Mouse (Mus musculus): Measurements from ENCODE around the gene Chsy1. TPM values are rescaled to one million over a fixed set of nuclear protein-coding genes. Genes with fewer than 3 reads are reported as not detected.
A peak's percentile ranks its signal among the peaks of the same experiment; 100 is the strongest.

Gene Chsy1
- total RNA-seq, 2 experiments from 2014 or later: 47.6 to 79.4 TPM

DNA sequence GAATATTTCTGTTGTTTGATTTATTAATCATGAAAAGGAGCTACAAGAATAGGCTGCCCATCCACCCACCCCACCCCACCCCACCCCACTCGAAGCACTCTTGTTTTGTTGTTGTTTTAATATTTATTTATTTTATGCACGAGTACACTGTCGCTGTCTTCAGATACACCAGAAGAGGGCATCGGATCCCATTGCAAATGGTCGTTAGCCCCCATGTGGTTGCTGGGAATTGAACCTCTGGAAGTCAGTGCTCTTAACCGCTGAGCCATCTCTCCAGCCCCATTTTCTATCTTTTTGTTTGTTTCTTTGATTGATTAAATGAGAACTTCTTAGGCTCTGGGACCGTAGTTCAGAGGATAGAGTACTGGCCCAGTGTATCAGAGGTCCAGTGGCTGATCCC, 1.4 kb upstream of the Chsy1 start:
- no peak for ATAC-seq (replicated peaks; ENCODE audit: poor library complexity, severe bottlenecking)

DNA sequence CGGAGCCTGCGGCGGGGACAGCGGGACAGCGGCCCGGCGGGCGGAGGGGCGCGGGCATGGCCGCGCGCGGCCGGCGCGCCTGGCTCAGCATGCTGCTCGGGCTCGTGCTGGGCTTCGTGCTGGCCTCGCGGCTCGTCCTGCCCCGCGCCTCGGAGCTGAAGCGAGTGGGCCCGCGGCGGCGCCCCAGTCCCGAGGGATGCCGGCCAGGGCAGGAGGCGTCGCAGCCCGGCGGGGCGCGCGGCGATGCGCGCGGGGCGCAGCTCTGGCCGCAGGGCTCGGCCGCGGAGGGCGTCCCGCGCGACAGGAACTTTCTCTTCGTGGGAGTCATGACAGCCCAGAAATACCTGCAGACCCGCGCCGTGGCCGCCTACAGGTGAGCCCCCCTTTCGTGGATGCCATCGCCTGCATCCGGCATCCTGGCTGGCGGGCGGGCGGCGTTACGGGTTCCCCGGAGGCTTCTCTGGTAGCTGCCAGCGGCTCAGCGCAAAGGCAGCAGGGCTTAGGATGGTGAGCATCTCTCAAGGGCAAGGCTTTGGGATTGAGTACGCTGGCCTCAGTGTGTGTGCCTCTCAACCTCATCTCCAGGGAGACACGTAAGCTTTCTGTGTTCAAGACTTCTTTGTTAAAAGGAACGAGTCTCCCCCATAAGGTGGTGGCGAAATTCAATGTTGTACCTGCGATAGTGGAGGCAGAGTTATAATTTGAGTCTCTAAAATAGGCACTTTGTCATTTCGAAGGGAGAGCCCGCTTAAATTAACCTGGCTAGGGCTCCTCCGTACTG, 730 bp downstream of the Chsy1 start:
- ATAC-seq (replicated peaks; ENCODE audit: poor library complexity, severe bottlenecking): no peak

DNA sequence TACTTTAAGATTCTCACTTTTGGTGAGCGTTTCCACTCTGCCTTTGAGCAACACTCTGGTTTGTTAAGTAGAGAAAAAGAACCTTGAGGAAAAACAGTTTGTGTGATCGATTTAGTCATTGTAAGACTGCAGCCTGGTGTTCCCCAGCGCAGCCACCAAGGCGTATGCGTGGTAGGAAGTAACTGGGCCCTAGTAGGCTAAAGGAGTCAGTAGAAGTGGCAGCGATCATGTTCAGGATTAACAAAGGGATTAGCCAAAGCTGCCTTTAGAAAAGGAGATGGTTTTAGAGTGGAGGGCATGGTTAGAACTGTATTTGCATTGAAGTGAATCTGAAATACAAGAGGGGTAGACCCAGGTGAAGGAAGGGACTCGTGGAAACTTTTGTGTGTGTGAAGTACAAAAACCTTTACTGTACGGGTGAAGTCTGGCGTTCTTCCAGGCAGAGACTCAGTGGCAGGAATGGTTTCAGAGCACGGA, 1.4 kb downstream of the Chsy1 start:
- no peak for ATAC-seq (replicated peaks; ENCODE audit: poor library complexity, severe bottlenecking)

DNA sequence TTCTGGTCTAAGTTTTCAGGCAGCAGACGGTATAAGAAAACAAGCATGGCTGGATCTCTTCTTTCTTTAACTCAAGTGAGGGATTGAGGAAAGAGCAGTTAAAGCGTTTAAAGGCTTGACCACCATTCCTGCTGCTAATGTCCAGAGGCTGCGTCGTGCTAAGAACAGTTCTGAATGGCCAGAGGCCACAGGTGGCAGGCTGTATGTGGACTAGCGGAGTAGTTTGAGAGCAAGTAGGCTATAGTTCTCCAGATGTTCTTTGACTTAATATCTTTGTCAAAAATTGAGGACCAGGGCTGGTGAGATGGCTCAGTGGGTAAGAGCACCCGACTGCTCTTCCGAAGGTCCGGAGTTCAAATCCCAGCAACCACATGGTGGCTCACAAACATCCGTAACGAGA, 1.9 kb downstream of the Chsy1 start:
- ATAC-seq (replicated peaks; ENCODE audit: poor library complexity, severe bottlenecking): no peak

DNA sequence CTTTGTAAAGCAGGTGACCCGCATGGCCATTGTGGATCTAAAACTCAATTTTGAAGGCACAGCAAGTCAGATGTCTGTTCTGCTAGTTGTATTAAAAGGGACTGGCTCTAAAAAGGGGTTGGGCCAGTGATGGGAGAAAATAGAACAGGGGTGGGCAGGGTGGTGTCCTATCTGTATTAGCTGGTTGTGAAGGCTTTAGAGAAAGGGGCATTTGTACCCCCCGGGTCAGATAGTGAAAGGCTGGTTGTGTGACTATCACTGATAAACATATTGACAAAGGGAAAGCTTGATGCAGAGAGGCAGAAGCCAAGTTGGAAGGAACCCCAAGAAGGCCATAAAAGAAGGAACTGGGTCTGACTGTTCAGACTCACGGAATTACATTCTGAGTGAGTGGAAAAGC, 4.2 kb downstream of the Chsy1 start:
- ATAC-seq (replicated peaks; ENCODE audit: poor library complexity, severe bottlenecking): no peak

DNA sequence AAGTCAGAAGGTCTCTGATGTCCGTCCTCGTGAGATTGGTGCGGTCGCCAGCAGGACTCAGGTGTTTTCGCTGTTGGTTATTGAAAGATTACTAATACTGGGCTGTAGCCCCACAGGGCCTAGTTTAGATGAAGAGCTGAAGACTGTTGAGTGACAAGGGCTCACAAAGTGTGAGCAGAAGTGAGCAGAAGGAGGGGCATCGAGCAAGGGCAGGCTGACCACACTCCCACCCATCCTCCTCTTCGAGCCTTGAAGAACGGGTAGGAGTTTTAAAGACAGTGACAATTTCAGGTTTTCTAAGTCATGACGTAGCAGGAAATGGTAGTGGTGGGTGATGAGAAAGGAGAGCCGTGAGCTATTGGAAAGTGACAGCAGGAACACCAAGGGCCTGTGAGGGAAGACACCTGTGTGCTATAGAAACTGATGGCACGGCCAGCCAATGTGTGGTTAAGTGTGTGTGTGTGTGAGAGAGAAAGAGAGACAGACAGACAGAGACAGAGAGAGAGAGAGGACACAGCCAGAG, 6.6 kb downstream of the Chsy1 start:
- peak; percentile 40 for ATAC-seq (replicated peaks; ENCODE audit: poor library complexity, severe bottlenecking)

DNA sequence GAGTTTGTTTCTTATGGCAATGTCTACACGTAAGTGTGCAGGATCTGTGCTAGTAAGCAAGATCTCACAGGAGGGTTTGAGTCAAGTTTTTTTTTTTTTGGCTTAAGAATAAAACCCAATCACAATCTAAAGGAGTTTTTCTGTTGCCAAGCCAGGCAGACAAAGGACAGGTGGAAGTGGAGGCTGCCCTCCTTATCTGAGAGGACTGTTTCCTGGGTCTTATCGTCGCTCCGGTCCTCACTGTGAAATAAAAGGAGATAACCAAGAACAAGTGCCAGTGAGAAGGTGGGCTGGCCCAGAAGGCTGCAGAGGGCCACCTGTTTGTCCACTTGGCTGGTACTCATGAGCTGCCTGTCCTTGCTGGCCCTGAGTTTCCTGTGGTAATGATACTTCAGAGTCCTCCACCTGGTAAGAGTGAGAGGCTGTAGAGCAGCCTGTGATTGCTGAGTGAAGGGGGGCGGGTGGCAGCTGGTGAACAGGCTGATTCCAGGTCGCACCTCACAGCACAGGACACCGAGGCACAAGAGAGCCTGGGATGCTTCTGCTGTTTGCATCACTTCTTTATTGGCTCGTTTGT, 7.7 kb downstream of the Chsy1 start:
- ATAC-seq (replicated peaks; ENCODE audit: poor library complexity, severe bottlenecking): no peak

DNA sequence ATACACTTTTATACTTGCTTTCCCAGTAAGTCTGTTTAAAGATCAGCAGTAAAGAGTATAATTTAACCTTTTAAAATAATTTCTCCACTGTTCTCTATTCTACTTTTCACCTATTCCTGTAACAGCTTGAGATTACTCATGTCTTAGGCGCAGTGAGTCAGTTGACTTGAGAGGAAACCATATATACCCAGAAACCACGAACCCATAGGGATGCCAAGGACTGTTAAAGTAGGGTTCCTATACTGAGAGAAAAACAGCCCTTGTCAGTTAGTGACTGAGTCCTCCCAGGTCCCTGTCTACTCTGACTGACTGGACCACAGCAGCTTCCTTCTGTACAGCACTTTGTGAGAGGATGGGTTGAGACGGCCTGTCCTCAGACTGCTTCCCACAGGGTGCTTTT, 8.7 kb downstream of the Chsy1 start:
- peak; percentile 19 for ATAC-seq (replicated peaks; ENCODE audit: poor library complexity, severe bottlenecking)

DNA sequence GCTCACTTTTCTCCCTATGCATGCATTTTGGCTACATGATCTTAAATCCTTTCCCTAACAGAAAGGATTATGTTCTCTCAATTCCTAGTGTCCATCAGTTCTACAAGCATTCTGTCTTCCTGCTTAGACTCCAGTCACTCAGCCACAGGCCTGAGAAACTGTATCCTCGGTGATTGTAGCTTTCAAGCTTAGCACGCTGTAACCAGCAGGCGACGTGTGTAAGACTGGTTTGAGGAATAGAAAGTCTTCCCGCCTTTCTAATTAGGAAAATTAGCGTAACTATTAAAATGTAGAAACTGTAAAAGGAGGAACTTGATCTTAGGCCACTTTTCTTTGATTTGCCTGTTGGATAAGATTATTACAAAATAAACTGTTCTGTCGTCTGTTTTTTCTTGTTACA, 9.5 kb downstream of the Chsy1 start:
- ATAC-seq (replicated peaks; ENCODE audit: poor library complexity, severe bottlenecking): peak; percentile 62

DNA sequence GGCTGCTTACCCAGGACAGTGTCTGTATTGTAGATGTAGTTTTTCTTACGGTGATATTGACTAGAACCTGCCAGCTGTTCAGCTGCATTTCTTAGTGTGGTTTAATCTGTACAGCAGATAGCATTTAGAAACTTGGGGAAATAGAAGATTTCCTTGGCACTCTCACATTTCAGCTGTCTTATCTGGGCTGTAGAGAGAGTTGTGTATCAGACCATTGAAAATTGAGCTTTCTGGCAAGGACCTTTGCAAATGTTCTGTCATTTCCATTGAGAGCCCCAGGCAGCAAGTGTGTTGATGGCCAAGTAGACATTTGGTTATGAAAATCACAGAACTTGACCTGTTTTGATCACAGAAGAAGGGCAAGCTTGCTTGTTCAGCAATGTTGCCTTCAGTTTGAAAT, 10.8 kb downstream of the Chsy1 start:
- no peak for ATAC-seq (replicated peaks; ENCODE audit: poor library complexity, severe bottlenecking)

DNA sequence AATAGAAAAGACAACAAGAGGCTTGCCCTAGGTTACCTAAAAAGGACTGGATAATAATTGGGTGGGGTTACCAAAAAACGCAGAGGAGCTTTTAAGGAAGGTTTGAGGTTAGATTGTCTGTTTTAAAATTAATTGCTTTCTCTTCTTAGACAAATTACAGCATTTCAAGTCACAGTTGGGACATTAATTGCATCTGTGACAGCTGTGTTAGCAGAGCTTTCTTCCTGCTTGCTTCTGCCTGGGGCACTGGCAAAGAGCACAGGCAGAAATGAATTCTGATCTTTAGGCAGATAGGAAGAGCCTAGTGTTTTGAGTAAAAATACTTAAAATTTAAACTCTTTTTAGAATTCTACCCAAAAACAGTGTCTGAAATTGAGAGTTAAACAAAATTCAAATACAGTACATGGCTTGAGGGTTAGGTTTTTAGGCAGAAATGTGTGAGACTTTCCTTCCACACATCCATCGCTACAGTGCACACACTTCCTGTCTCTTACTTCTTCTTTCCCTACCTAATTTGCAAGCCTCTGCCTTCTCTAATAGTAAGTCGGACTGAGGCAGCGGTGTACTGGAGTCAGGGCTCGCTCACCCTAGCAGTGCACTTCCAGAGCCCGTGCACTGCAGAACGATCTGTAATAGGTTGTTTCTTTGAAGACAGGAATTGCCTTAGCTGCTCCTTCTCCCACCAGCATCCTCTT, 11.5 kb downstream of the Chsy1 start:
- ATAC-seq (replicated peaks; ENCODE audit: poor library complexity, severe bottlenecking): peak; percentile 48

DNA sequence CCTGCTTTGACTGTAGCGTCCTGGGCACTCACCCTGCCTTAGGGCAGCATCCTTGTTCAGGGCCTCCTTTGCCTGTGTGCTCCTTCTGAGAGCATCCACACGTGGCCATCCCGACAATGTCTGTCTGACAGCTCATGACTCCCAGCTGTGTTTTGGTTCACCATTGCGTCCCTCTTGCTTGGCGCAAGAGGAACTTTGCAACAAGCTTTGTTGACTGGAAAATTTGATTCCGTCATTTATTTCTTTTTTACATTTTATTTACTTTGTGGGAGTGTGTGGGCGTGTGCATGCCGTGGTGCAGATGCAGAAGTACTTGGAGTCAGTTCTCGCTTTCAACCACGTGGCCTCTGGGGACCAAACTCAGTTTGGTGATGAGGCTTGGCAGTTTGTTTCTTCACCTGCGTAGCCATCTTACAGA, 15.2 kb downstream of the Chsy1 start:
- ATAC-seq (replicated peaks; ENCODE audit: poor library complexity, severe bottlenecking): peak; percentile 63

DNA sequence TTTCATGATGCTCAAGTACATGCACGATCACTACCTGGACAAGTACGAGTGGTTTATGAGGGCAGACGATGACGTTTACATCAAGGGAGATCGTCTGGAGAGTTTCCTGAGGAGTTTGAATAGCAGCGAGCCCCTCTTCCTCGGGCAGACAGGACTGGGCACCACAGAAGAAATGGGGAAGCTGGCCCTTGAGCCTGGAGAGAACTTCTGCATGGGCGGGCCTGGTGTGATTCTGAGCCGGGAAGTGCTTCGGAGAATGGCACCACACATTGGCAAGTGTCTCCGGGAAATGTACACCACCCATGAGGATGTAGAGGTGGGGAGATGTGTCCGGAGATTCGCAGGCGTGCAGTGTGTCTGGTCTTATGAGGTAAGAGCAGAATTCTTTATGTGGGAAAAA, 16.1 kb downstream of the Chsy1 start:
- peak; percentile 83 for ATAC-seq (replicated peaks; ENCODE audit: poor library complexity, severe bottlenecking)

DNA sequence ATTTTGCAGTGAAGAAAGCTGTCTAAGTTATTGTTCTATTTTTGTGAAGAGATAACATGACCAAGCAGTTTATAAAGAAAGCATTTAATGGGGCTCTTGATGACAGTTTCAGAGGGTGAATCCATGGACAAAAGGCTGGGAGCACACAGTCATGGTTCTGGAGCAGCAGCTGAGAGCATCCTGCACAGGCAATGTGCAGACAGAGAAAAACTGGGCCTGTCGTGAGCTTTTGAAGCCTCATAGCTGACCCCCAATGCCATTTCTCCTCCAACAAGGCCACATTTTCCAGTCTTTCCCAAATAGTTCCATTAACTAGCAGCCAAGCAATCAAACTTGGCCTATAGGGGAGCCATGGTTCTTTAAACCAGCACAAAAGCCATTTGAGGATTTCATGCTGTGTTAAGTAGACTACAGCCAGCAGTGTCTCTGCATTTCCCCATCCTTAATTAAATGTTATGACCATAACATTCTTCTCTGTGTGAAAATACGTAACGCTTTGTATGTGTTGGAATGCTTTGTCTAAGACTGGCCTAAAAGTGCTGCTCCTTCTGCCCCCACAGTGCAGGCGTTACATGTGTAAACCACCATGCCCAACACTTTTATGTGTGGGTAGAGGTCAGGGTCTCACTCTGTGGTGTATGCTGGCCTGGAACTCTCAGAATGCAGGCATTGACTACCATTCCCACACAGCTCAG, 18.8 kb downstream of the Chsy1 start:
- ATAC-seq (replicated peaks; ENCODE audit: poor library complexity, severe bottlenecking): no peak

DNA sequence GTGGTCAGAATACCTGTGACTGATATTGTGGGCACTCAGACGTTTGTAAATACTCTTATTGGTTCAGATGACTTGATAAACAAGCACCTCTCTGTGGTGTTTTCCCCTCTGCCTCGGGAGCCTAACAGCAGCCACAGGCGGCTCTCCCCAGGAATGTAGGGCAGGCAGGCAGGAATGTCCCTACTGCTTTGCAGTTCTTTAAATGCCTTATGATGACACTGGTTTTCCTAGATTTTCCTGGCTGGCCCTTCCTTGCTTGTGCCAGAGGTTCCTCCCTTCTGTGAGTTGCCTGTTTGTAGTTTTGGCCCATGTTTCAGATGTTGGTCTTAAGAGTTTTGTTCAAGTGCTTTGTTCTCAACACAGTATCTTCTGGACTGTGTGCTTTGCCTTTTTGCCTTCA, 19.5 kb downstream of the Chsy1 start:
- no peak for ATAC-seq (replicated peaks; ENCODE audit: poor library complexity, severe bottlenecking)

DNA sequence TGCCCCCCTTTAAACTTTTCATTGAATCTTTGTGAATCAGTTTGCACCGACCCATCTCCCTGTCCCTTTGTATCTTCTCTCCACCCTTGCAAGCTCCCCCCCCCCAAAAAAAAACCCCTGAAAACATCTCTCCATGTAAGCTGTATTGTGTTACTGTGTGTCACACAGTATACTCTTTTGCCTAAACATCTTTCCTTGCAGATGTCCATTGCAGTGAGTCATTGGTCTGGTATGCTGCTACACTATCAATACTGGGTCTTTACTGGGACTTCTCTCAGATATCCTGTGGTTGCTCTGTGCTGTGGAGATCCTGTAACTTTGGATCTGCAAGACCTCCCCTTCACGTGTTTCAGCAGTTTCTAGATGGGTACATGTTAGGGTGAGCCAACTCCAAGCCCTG, 21.0 kb downstream of the Chsy1 start:
- no peak for ATAC-seq (replicated peaks; ENCODE audit: poor library complexity, severe bottlenecking)

DNA sequence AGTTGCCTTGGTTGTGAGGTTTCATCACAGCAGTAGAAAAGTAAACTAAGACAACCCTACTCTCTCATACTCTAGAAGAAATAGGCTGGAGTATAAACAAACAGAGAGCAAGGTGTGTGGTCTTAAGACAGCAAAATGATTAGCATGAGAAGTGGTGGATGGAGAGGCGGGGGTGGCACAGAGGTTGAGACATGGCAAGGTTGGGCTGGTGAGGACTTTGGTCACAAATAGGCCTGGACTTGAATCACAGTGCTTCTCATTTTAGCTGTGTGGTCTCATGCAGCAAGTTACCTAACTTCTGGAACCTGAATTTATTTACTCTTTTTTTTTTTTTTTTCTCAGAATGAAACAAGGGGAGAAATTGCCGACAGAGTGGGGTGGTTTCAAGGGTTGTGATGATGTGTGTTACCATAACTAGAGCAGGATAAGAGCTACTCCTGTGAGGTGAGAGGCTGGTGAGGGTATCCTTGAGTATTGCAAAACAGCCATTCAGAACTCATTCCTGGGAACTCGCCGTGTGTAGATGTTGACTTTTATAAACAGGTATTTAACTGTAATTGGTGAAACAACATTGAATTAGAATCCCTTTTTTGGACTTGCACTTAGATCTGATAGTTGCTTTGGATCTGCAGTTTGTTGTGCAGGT, 22.6 kb downstream of the Chsy1 start:
- ATAC-seq (replicated peaks; ENCODE audit: poor library complexity, severe bottlenecking): no peak

DNA sequence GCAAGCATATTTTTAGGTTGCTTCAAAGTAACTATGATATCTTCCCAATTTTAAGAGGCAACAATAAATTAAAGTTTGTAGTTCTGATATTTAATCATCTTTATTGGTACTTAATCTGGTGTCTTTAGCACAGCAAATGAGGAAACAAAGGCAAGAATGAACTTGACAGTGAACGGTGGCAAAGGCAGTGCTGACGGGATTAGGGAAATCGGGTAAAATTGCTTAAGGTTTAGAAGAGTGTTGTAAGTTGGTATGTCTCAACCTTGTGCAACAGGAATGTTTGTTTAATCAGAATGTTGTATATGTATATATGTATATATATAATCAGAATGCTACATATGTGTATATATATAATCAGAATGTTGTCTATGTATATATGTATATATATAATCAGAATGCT, 24.8 kb downstream of the Chsy1 start:
- ATAC-seq (replicated peaks; ENCODE audit: poor library complexity, severe bottlenecking): peak; percentile 77

DNA sequence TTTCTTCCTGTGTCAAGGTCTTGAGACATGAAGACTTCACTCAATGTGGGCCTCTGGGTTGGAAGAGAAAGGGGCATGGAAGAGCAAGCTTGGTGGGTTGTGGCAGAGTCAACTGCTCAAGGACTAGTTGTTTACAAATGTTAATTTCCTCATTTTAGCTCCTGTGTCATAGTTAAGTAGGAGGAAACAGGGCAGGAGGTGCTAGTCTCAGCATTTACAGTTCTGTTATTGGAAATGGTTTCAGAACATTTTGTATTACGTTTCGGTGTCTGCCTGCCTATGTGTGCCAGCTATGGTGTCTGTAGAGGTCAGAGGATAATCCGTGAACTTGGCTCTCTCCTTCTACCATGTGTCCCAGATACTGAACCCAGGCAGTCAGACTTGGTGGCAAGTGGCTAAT, 26.3 kb downstream of the Chsy1 start:
- peak; percentile 77 for ATAC-seq (replicated peaks; ENCODE audit: poor library complexity, severe bottlenecking)

DNA sequence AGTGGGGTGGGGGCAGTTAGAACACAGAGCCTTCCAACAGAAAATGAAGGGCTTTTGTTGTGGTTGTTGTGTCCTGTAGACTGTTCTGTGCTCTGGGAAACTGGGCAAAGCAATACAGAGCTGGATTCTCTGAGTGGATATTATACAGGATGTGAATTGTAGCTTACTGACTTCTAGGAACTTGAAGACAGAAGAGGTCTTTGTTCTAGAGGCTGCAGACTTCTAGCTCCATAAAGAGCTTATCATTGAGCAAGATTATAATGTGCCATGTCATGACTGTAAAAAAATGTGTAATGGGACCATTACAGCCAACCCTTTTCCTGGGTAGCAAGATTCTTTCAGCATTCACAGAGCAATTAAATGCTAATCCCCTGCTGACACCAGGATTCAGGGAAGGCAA, 26.9 kb downstream of the Chsy1 start:
- no peak for ATAC-seq (replicated peaks; ENCODE audit: poor library complexity, severe bottlenecking)

Data from granulocyte monocyte progenitor cell, adult 5-6 weeks (primary cell).